In the genomic region with DNA sequence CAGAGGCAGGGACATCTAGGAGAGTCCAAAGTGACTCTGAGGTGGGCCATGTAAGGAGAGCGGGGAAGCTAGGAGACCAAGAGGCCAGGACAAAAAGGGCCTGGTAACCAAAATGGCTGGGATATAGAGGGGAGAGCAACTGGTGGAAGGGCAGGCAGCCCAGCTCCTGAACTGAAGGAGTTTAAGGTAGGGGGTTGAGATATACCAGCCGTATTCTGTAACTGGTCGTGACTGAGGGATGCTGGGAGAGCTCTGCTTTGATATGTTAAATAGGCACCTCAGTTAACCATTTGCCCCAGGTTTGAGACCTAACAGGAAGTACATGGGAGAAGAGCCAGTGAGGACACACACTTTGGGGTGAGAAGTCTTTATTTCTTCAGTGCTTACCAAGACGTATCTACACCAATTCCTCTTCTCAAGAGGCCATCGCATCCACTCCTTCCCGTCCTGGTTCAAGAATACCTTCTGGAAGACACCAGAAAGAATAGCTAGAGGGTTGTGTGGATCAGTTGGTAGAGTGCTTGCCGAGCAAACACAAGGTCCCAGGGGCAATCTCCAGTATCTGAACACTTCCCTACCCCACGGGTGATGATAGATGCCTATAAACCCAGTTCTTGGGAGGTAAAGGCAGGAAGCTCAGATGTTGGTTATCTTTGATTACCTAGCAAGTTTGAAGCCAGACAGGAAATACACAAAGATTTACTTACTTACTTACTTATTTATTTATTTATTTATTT, we compare ENCODE assay signal across 25 mouse cellular contexts. TPM values are rescaled to one million over a fixed set of nuclear protein-coding genes. Genes with fewer than 3 reads are reported as not detected.
A peak's percentile ranks its signal among the peaks of the same experiment; 100 is the strongest.
DNase-seq lines count a peak whose midpoint lies in the region; ATAC-seq and TF ChIP-seq lines count a peak whose summit lies in the region.
"Had no signal": no experiment of that assay in that cellular context is flagged by ENCODE, and none has a peak within 500 bp of the region (broad histone marks: within the 10 kb centered on the region; RNA-seq: fewer than 3 reads in every experiment).

No protein-coding gene starts in this region.

- DNase-seq in gastrocnemius, adult 2 months, result no peak
- DNase-seq in gastrocnemius, postnatal 25 days, result no peak
- DNase-seq in midbrain, embryonic 11.5 days (ENCODE audit: low spot score, missing footprints), result peak; percentile 82
- no peak for DNase-seq in spleen, postnatal 14 days (ENCODE audit: low spot score in 2 of 2)
- DNase-seq: adrenal gland, adult 8-10 months; kidney, adult 8-10 months had no signal

- peak overlapping the region; percentile 65; the same call in 1 of the 2 replicates for H3K27ac ChIP-seq in gastrocnemius, adult 2 months
- no peak overlapping the region; the same call in 1 of the 2 replicates for H3K27ac ChIP-seq in heart, embryonic 15.5 days
- H3K27ac ChIP-seq in heart, embryonic 11.5 days (ENCODE audit: low read depth, low read length), result no peak overlapping the region
- H3K27ac ChIP-seq in midbrain, embryonic 11.5 days (ENCODE audit: low read depth, low read length), result no peak overlapping the region
- H3K27ac ChIP-seq in midbrain, embryonic 13.5 days, result no peak overlapping the region
- no peak overlapping the region for H3K27ac ChIP-seq in neural tube, embryonic 15.5 days (replicated peaks)
- H3K27ac ChIP-seq: intestine, embryonic 15.5 days had no signal

- H3K4me2 ChIP-seq in heart, embryonic 15.5 days, result peak overlapping the region; percentile 68; the same call in 1 of the 2 replicates
- no peak overlapping the region for H3K4me2 ChIP-seq in heart, embryonic 11.5 days
- H3K4me2 ChIP-seq in midbrain, embryonic 11.5 days, result no peak overlapping the region
- H3K4me2 ChIP-seq in midbrain, embryonic 13.5 days (replicated peaks), result no peak overlapping the region
- no peak overlapping the region for H3K4me2 ChIP-seq in neural tube, embryonic 15.5 days

- peaks cover 26% of the 10 kb centered on the region for H3K27me3 ChIP-seq in heart, embryonic 15.5 days
- H3K27me3 ChIP-seq in heart, embryonic 11.5 days (ENCODE audit: control insufficient read depth, insufficient read depth, low read length), result peaks cover 34% of the 10 kb centered on the region
- H3K27me3 ChIP-seq in midbrain, embryonic 11.5 days (ENCODE audit: control insufficient read depth, insufficient read depth, low read length), result peaks cover 31% of the 10 kb centered on the region
- peaks cover 46% of the 10 kb centered on the region for H3K27me3 ChIP-seq in midbrain, embryonic 13.5 days
- peaks cover 26% of the 10 kb centered on the region for H3K27me3 ChIP-seq in neural tube, embryonic 15.5 days (replicated peaks)
- H3K27me3 ChIP-seq: Patski had no signal

- no peak for TF ChIP-seq CTCF in gastrocnemius, adult 2 months (IDR thresholded peaks at IDR 0.05)

- intact Hi-C loops in gastrocnemius, adult 2 months (cut with DNase I), result loop anchor here (5.0 kb wide), 1 partner anchor 39 kb away; no protein-coding TSS in a partner anchor

- no peak for ATAC-seq in heart, embryonic 15.5 days (replicated peaks; ENCODE audit: insufficient number of reproducible peaks, insufficient read depth, low FRiP score, low read depth)
- no peak for ATAC-seq in heart, embryonic 11.5 days (replicated peaks; ENCODE audit: insufficient number of reproducible peaks, low FRiP score, low TSS enrichment)
- ATAC-seq in midbrain, embryonic 11.5 days (ENCODE audit: low FRiP score), result no peak
- no peak for ATAC-seq in midbrain, embryonic 13.5 days
- no peak for ATAC-seq in neural tube, embryonic 15.5 days (ENCODE audit: low FRiP score)
- ATAC-seq: activated CD4-positive, CD25-positive, alpha-beta regulatory T cell, adult 4 months; Patski had no signal

- H3K4me3 ChIP-seq in gastrocnemius, adult 2 months, result peak overlapping the region; percentile 62; the same call in 1 of the 2 replicates
- no peak overlapping the region for H3K4me3 ChIP-seq in heart, embryonic 15.5 days
- H3K4me3 ChIP-seq in heart, embryonic 11.5 days (ENCODE audit: low read depth, low read length), result no peak overlapping the region
- no peak overlapping the region for H3K4me3 ChIP-seq in midbrain, embryonic 11.5 days (ENCODE audit: low read depth, low read length)
- no peak overlapping the region for H3K4me3 ChIP-seq in midbrain, embryonic 13.5 days (replicated peaks)
- no peak overlapping the region for H3K4me3 ChIP-seq in neural tube, embryonic 15.5 days (replicated peaks)

- peaks cover 27% of the 10 kb centered on the region for H3K36me3 ChIP-seq in heart, embryonic 15.5 days
- peaks cover 12% of the 10 kb centered on the region; the same call in 1 of the 2 replicates for H3K36me3 ChIP-seq in heart, embryonic 11.5 days (ENCODE audit: control insufficient read depth, insufficient read depth, low read length)
- H3K36me3 ChIP-seq in midbrain, embryonic 11.5 days (ENCODE audit: control insufficient read depth, insufficient read depth, low read length), result peaks cover 3% of the 10 kb centered on the region; the same call in 1 of the 2 replicates
- peaks cover 33% of the 10 kb centered on the region for H3K36me3 ChIP-seq in midbrain, embryonic 13.5 days
- peaks cover 31% of the 10 kb centered on the region for H3K36me3 ChIP-seq in neural tube, embryonic 15.5 days
- H3K36me3 ChIP-seq: G1E had no signal

- H3K9ac ChIP-seq in heart, embryonic 15.5 days, result no peak overlapping the region
- no peak overlapping the region for H3K9ac ChIP-seq in heart, embryonic 11.5 days (ENCODE audit: low read depth, low read length)
- H3K9ac ChIP-seq in midbrain, embryonic 11.5 days (ENCODE audit: low read length), result no peak overlapping the region
- no peak overlapping the region for H3K9ac ChIP-seq in midbrain, embryonic 13.5 days (replicated peaks)
- no peak overlapping the region for H3K9ac ChIP-seq in neural tube, embryonic 15.5 days (replicated peaks)

- no peaks in the 10 kb centered on the region for H3K9me3 ChIP-seq in heart, embryonic 15.5 days (replicated peaks)
- H3K9me3 ChIP-seq in heart, embryonic 11.5 days (replicated peaks; ENCODE audit: control insufficient read depth, low read length), result no peaks in the 10 kb centered on the region
- no peaks in the 10 kb centered on the region for H3K9me3 ChIP-seq in midbrain, embryonic 11.5 days (ENCODE audit: control insufficient read depth, low read length)
- no peaks in the 10 kb centered on the region for H3K9me3 ChIP-seq in midbrain, embryonic 13.5 days
- H3K9me3 ChIP-seq in neural tube, embryonic 15.5 days (replicated peaks), result no peaks in the 10 kb centered on the region
- H3K9me3 ChIP-seq: intestine, embryonic 15.5 days had no signal

- WGBS in heart, embryonic 15.5 days, result 49% methylated on average over 8 of the region's 8 CpGs
- WGBS in heart, embryonic 11.5 days (ENCODE audit: insufficient replicate concordance), result 40% methylated on average over 8 of the region's 8 CpGs
- WGBS in midbrain, embryonic 11.5 days, result 74% methylated on average over 8 of the region's 8 CpGs
- WGBS in midbrain, embryonic 13.5 days, result 73% methylated on average over 8 of the region's 8 CpGs
- 76% methylated on average over 8 of the region's 8 CpGs for WGBS in neural tube, embryonic 15.5 days

- H3K4me1 ChIP-seq in heart, embryonic 15.5 days (replicated peaks), result peaks cover 78% of the 10 kb centered on the region
- H3K4me1 ChIP-seq in heart, embryonic 11.5 days (ENCODE audit: control insufficient read depth, insufficient read depth, low read length), result peaks cover 27% of the 10 kb centered on the region
- H3K4me1 ChIP-seq in midbrain, embryonic 11.5 days (ENCODE audit: control insufficient read depth, insufficient read depth, low read length), result peaks cover 24% of the 10 kb centered on the region
- peaks cover 38% of the 10 kb centered on the region for H3K4me1 ChIP-seq in midbrain, embryonic 13.5 days (replicated peaks)
- peaks cover 46% of the 10 kb centered on the region for H3K4me1 ChIP-seq in neural tube, embryonic 15.5 days

RNA-seq across cellular contexts. Expression of a gene that starts 12.1 kb away (rescaled TPM):
- total RNA-seq in gastrocnemius, adult 2 months (2021), result under 1 TPM; 0.78 to 0.84 TPM
- 1 to 10 TPM; 1.3 TPM for total RNA-seq in gastrocnemius, postnatal 25 days (2021)
- 0.25 and 0.30 TPM in 2 replicates for polyA plus RNA-seq in heart, embryonic 15.5 days (2015; fragmentation: Nextera tagmentation; extraction: Ambion mirVana)
- 0.10 and 0.14 TPM in 2 replicates for polyA plus RNA-seq in heart, embryonic 11.5 days (2014; fragmentation: Nextera tagmentation; extraction: Ambion mirVana)
- polyA plus RNA-seq in midbrain, embryonic 11.5 days (2014; fragmentation: Nextera tagmentation; extraction: Ambion mirVana), result 0.31 and 0.77 TPM in 2 replicates
- 0.66 and 1.7 TPM in 2 replicates for polyA plus RNA-seq in midbrain, embryonic 13.5 days (2015; fragmentation: Nextera tagmentation; extraction: Ambion mirVana)
- 1.3 and 1.4 TPM in 2 replicates for polyA plus RNA-seq in neural tube, embryonic 15.5 days (2015; fragmentation: Nextera tagmentation; extraction: Ambion mirVana)
- polyA plus RNA-seq: activated CD4-positive, CD25-positive, alpha-beta regulatory T cell, adult 4 months; G1E; liver, embryonic 11.5 days had no signal

RNA-seq across cellular contexts. Expression of a gene that starts 12.2 kb away (rescaled TPM):
- total RNA-seq in gastrocnemius, adult 2 months (2021), result 10 to 100 TPM; 17.8 to 37.2 TPM
- total RNA-seq in gastrocnemius, postnatal 25 days (2021), result 10 to 100 TPM; 31.7 to 45.4 TPM
- 182 and 204 TPM in 2 replicates for polyA plus RNA-seq in heart, embryonic 15.5 days (2015; fragmentation: Nextera tagmentation; extraction: Ambion mirVana)
- 221 and 235 TPM in 2 replicates for polyA plus RNA-seq in heart, embryonic 11.5 days (2014; fragmentation: Nextera tagmentation; extraction: Ambion mirVana)
- 38.1 and 41.2 TPM in 2 replicates for polyA plus RNA-seq in midbrain, embryonic 11.5 days (2014; fragmentation: Nextera tagmentation; extraction: Ambion mirVana)
- 21.8 and 23.8 TPM in 2 replicates for polyA plus RNA-seq in midbrain, embryonic 13.5 days (2015; fragmentation: Nextera tagmentation; extraction: Ambion mirVana)
- 43.9 and 58.7 TPM in 2 replicates for polyA plus RNA-seq in neural tube, embryonic 15.5 days (2015; fragmentation: Nextera tagmentation; extraction: Ambion mirVana)
- polyA plus RNA-seq: G1E had no signal

RNA-seq across cellular contexts. Expression of a gene that starts 31.7 kb away (rescaled TPM):
- total RNA-seq in gastrocnemius, adult 2 months (2021), result 10 to 100 TPM in 1 of 2 experiments, 1 to 10 TPM in 1; 8.4 to 16.2 TPM
- 1 to 10 TPM; 6.7 to 7.7 TPM for total RNA-seq in gastrocnemius, postnatal 25 days (2021)
- 0.10 and 0.44 TPM in 2 replicates for polyA plus RNA-seq in heart, embryonic 15.5 days (2015; fragmentation: Nextera tagmentation; extraction: Ambion mirVana)
- polyA plus RNA-seq in heart, embryonic 11.5 days (2014; fragmentation: Nextera tagmentation; extraction: Ambion mirVana), result 0.24 and 0.27 TPM in 2 replicates
- 4.2 and 4.4 TPM in 2 replicates for polyA plus RNA-seq in midbrain, embryonic 11.5 days (2014; fragmentation: Nextera tagmentation; extraction: Ambion mirVana)
- polyA plus RNA-seq in midbrain, embryonic 13.5 days (2015; fragmentation: Nextera tagmentation; extraction: Ambion mirVana), result 4.3 and 5.2 TPM in 2 replicates
- 3.4 and 4.1 TPM in 2 replicates for polyA plus RNA-seq in neural tube, embryonic 15.5 days (2015; fragmentation: Nextera tagmentation; extraction: Ambion mirVana)
- total RNA-seq: megakaryocyte, adult 5-6 weeks had no signal
- polyA plus RNA-seq: activated CD4-positive, CD25-positive, alpha-beta regulatory T cell, adult 4 months; G1E had no signal

RNA-seq across cellular contexts. Expression of a gene that starts 51.5 kb away (rescaled TPM):
- total RNA-seq in gastrocnemius, adult 2 months (2021), result not detected
- total RNA-seq in gastrocnemius, postnatal 25 days (2021), result not detected
- polyA plus RNA-seq in heart, embryonic 15.5 days (2015; fragmentation: Nextera tagmentation; extraction: Ambion mirVana), result not detected in 2 replicates
- polyA plus RNA-seq in heart, embryonic 11.5 days (2014; fragmentation: Nextera tagmentation; extraction: Ambion mirVana), result not detected in 2 replicates
- not detected in 2 replicates for polyA plus RNA-seq in midbrain, embryonic 11.5 days (2014; fragmentation: Nextera tagmentation; extraction: Ambion mirVana)
- not detected in 2 replicates for polyA plus RNA-seq in midbrain, embryonic 13.5 days (2015; fragmentation: Nextera tagmentation; extraction: Ambion mirVana)
- polyA plus RNA-seq in neural tube, embryonic 15.5 days (2015; fragmentation: Nextera tagmentation; extraction: Ambion mirVana), result not detected in 2 replicates
- total RNA-seq: forebrain, postnatal 0 days; gastrocnemius, postnatal 4 days; heart, postnatal 36 days had no signal
- polyA plus RNA-seq: embryonic facial prominence, embryonic 11.5 days; forebrain, embryonic 11.5 days; G1E; intestine, embryonic 15.5 days; limb, embryonic 11.5 days; midbrain, embryonic 16.5 days; neural tube, embryonic 14.5 days; Patski; thymus, postnatal 0 days had no signal
